Mouse (Mus musculus): Measurements from ENCODE around the gene Kdelr1. TPM values are rescaled to one million over a fixed set of nuclear protein-coding genes. Genes with fewer than 3 reads are reported as not detected.

The Kdelr1 gene
- polyA plus RNA-seq, 1 experiment from 2014 or later, result 97.1 TPM

Other genes with a start within 250 kb of the Kdelr1 start
- gene Rasip1, start 245.3 kb upstream of the Kdelr1 start, polyA plus RNA-seq (2014; fragmentation: Nextera tagmentation; extraction: Ambion mirVana), result 5.8 and 6.4 TPM in 2 replicates
- gene Mamstr, start 232.8 kb upstream of the Kdelr1 start, polyA plus RNA-seq (2014; fragmentation: Nextera tagmentation; extraction: Ambion mirVana), result 2.8 and 5.1 TPM in 2 replicates
- gene Fut2, start 206.4 kb upstream of the Kdelr1 start, polyA plus RNA-seq (2014; fragmentation: Nextera tagmentation; extraction: Ambion mirVana), result 0.12 and 0.28 TPM in 2 replicates
- gene Ntn5, start 188.8 kb upstream of the Kdelr1 start, polyA plus RNA-seq (2014; fragmentation: Nextera tagmentation; extraction: Ambion mirVana), result 0.24 and 0.44 TPM in 2 replicates
- gene Sec1, start 178.4 kb upstream of the Kdelr1 start, polyA plus RNA-seq (2014; fragmentation: Nextera tagmentation; extraction: Ambion mirVana), result 0.11 and 0.37 TPM in 2 replicates
- 5.1 and 5.5 TPM in 2 replicates for gene Car11, start 172.9 kb upstream of the Kdelr1 start, polyA plus RNA-seq (2014; fragmentation: Nextera tagmentation; extraction: Ambion mirVana)
- 4.2 and 4.9 TPM in 2 replicates for gene Dbp, start 167.7 kb upstream of the Kdelr1 start, polyA plus RNA-seq (2014; fragmentation: Nextera tagmentation; extraction: Ambion mirVana)
- gene Rpl18, start 157.3 kb upstream of the Kdelr1 start, polyA plus RNA-seq (2014; fragmentation: Nextera tagmentation; extraction: Ambion mirVana), result 1,181 and 1,244 TPM in 2 replicates
- gene Sphk2, start 154.8 kb upstream of the Kdelr1 start, polyA plus RNA-seq (2014; fragmentation: Nextera tagmentation; extraction: Ambion mirVana), result 28.4 and 28.5 TPM in 2 replicates
- 0.65 and 0.82 TPM in 2 replicates for gene Fam83e, start 151.6 kb upstream of the Kdelr1 start, polyA plus RNA-seq (2014; fragmentation: Nextera tagmentation; extraction: Ambion mirVana)
- not detected in 2 replicates for gene Spaca4, start 147.0 kb upstream of the Kdelr1 start, polyA plus RNA-seq (2014; fragmentation: Nextera tagmentation; extraction: Ambion mirVana)
- 3.6 and 4.6 TPM in 2 replicates for gene Lmtk3, start 89.0 kb upstream of the Kdelr1 start, polyA plus RNA-seq (2014; fragmentation: Nextera tagmentation; extraction: Ambion mirVana)
- 0.77 and 3.2 TPM in 2 replicates for gene Sult2b1, start 88.1 kb upstream of the Kdelr1 start, polyA plus RNA-seq (2014; fragmentation: Nextera tagmentation; extraction: Ambion mirVana)
- 176 TPM in 2 replicates for gene Cyth2, start 58.2 kb upstream of the Kdelr1 start, polyA plus RNA-seq (2014; fragmentation: Nextera tagmentation; extraction: Ambion mirVana)
- 1.4 and 1.5 TPM in 2 replicates for gene Kcnj14, start 48.0 kb upstream of the Kdelr1 start, polyA plus RNA-seq (2014; fragmentation: Nextera tagmentation; extraction: Ambion mirVana)
- gene Grwd1, start 41.8 kb upstream of the Kdelr1 start, polyA plus RNA-seq (2014; fragmentation: Nextera tagmentation; extraction: Ambion mirVana), result 90.6 and 94.3 TPM in 2 replicates
- gene Grin2d, start 5.6 kb downstream of the Kdelr1 start, polyA plus RNA-seq (2014; fragmentation: Nextera tagmentation; extraction: Ambion mirVana), result 0.07 TPM in 1 of 2 replicates, not detected in the other
- 1.0 and 1.8 TPM in 2 replicates for gene Syngr4, start 23.9 kb downstream of the Kdelr1 start, polyA plus RNA-seq (2014; fragmentation: Nextera tagmentation; extraction: Ambion mirVana)
- gene Tmem143, start 24.2 kb downstream of the Kdelr1 start, polyA plus RNA-seq (2014; fragmentation: Nextera tagmentation; extraction: Ambion mirVana), result 3.6 and 4.3 TPM in 2 replicates
- gene Emp3, start 48.6 kb downstream of the Kdelr1 start, polyA plus RNA-seq (2014; fragmentation: Nextera tagmentation; extraction: Ambion mirVana), result 30.3 and 35.9 TPM in 2 replicates
- 3.8 and 4.7 TPM in 2 replicates for gene Ccdc114, start 51.3 kb downstream of the Kdelr1 start, polyA plus RNA-seq (2014; fragmentation: Nextera tagmentation; extraction: Ambion mirVana)
- 0.15 and 0.21 TPM in 2 replicates for gene Abcc6, start 157.5 kb downstream of the Kdelr1 start, polyA plus RNA-seq (2014; fragmentation: Nextera tagmentation; extraction: Ambion mirVana)
- gene Nomo1, start 160.9 kb downstream of the Kdelr1 start, polyA plus RNA-seq (2014; fragmentation: Nextera tagmentation; extraction: Ambion mirVana), result 11.9 and 13.2 TPM in 2 replicates
- gene Kcnj11, start 228.0 kb downstream of the Kdelr1 start, polyA plus RNA-seq (2014; fragmentation: Nextera tagmentation; extraction: Ambion mirVana), result 0.16 TPM in 1 of 2 replicates, not detected in the other